Mouse (Mus musculus) forebrain, embryonic 13.5 days (tissue): ENCODE measurements around the gene Nos1ap. TPM values are rescaled to one million over a fixed set of nuclear protein-coding genes. Genes with fewer than 3 reads are reported as not detected.

Source experiments
- ATAC-seq: fragments of 200-750 bp; cut with Nextera tagmentation; 2 replicates; pipeline ENCODE4 v1.8.0; 2017
- H3K27ac ChIP-seq: fragments of 300-500 bp; sonication (generic); 2 replicates; pipeline ENCODE4 v1.5.1; 2015; ENCODE audit warnings: inconsistent platforms, mild to moderate bottlenecking, moderate library complexity
- H3K27me3 ChIP-seq: fragments of 300-500 bp; sonication (generic); 2 replicates; pipeline ENCODE4 v1.6.1; 2015; ENCODE audit warnings: mild to moderate bottlenecking, inconsistent platforms
- H3K36me3 ChIP-seq: fragments of 300-500 bp; sonication (generic); 2 replicates; pipeline ENCODE4 v1.6.1; 2015; ENCODE audit warnings: mild to moderate bottlenecking, inconsistent platforms; ENCODE audit not compliant: poor library complexity, severe bottlenecking
- H3K4me1 ChIP-seq: fragments of 300-500 bp; sonication (generic); 2 replicates; pipeline ENCODE4 v1.6.1; 2015; ENCODE audit warnings: inconsistent platforms
- H3K4me2 ChIP-seq: fragments of 300-500 bp; sonication (generic); 2 replicates; pipeline ENCODE4 v1.6.1; 2015; ENCODE audit warnings: inconsistent platforms, mild to moderate bottlenecking, moderate library complexity
- H3K4me3 ChIP-seq: fragments of 300-500 bp; sonication (generic); 2 replicates; pipeline ENCODE4 v1.5.1; 2015; ENCODE audit warnings: mild to moderate bottlenecking, inconsistent platforms
- H3K9ac ChIP-seq: fragments of 300-500 bp; sonication (generic); 2 replicates; pipeline ENCODE4 v1.6.1; 2015; ENCODE audit warnings: mild to moderate bottlenecking, inconsistent platforms
- H3K9me3 ChIP-seq: fragments of 300-500 bp; sonication (generic); replicated peaks from 2 replicates; pipeline ENCODE4 v1.6.1; 2016; ENCODE audit warnings: inconsistent platforms
- WGBS: fragments of 180-500 bp; shearing (Covaris S2); methylation state at CpG from one replicate; pipeline ENCODE4 v1.1.7; 2015; 5-methylcytosine and 5-hydroxymethylcytosine counted together
- polyA plus RNA-seq: library from polyadenylated mRNA; unstranded; fragments of >200 nt; fragmentation: Nextera tagmentation; extraction: Ambion mirVana; gene quantifications from 2 replicates; pipeline ENCODE4 v1.2.1, GENCODE M21; 2015

The Nos1ap gene
- polyA plus RNA-seq, 1 experiment from 2014 or later = 21.0 TPM

GRCm38 (mm10) chr1:170496221-170496620 is 93.4 kb downstream of the Nos1ap start:
- Histone ChIP-seq H3K4me1 (peaks cover 16% of the 10 kb centered on the region), H3K27ac (no peak overlapping the region), H3K9ac (no peak overlapping the region), H3K27me3 (no peaks in the 10 kb centered on the region), H3K36me3 (no peaks in the 10 kb centered on the region), H3K4me2 (no peak overlapping the region), H3K4me3 (no peak overlapping the region), H3K9me3 (no peaks in the 10 kb centered on the region)
- no peak for ATAC-seq
- WGBS = 96% methylated on average over 8 of the region's 8 CpGs

GRCm38 (mm10) chr1:170495538-170496183 is 94.0 kb downstream of the Nos1ap start:
- no peak for ATAC-seq
- H3K4me1 ChIP-seq = peaks cover 16% of the 10 kb centered on the region

GRCm38 (mm10) chr1:170492527-170492926 is 97.1 kb downstream of the Nos1ap start:
- peaks cover 30% of the 10 kb centered on the region for H3K4me1 ChIP-seq
- no peak for ATAC-seq
- H3K4me2 ChIP-seq = no peak overlapping the region
- H3K27ac ChIP-seq = no peak overlapping the region
- H3K4me3 ChIP-seq = no peak overlapping the region
- no peak overlapping the region for H3K9ac ChIP-seq
- no peaks in the 10 kb centered on the region for H3K36me3 ChIP-seq
- H3K27me3 ChIP-seq = no peaks in the 10 kb centered on the region
- no peaks in the 10 kb centered on the region for H3K9me3 ChIP-seq
- 48% methylated on average over 2 of the region's 2 CpGs for WGBS

More at GRCm38 (mm10) chr1:170495538-170496183, 94.0 kb downstream of the Nos1ap start:
- H3K4me2 ChIP-seq = no peak overlapping the region
- 74% methylated on average over 13 of the region's 13 CpGs for WGBS
- H3K27me3 ChIP-seq = no peaks in the 10 kb centered on the region
- H3K9me3 ChIP-seq = no peaks in the 10 kb centered on the region
- no peak overlapping the region for H3K4me3 ChIP-seq
- H3K27ac ChIP-seq = no peak overlapping the region
- no peak overlapping the region for H3K9ac ChIP-seq
- no peaks in the 10 kb centered on the region for H3K36me3 ChIP-seq

DNA sequence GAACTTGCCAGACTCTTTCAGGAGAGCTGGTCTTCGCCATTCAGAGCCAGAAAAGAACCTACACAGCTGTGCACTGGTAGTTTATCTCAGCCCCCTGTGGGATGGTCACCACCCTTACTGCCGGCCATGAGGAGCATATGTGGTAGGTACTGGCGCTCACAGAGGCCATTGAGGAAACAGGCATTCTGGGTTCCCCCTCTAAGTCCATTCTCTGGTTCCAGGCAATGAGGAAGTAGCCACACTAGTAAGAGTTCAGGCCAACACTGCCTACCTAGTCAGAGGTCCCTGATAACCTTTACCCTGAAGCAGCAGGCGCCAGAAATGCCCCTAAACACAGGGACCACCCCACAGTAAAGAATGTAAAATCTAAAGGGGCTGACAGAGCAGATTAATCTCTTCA is 97.6 kb downstream of the Nos1ap start:
- ATAC-seq = no peak
- WGBS = 76% methylated on average over 4 of the region's 4 CpGs

DNA sequence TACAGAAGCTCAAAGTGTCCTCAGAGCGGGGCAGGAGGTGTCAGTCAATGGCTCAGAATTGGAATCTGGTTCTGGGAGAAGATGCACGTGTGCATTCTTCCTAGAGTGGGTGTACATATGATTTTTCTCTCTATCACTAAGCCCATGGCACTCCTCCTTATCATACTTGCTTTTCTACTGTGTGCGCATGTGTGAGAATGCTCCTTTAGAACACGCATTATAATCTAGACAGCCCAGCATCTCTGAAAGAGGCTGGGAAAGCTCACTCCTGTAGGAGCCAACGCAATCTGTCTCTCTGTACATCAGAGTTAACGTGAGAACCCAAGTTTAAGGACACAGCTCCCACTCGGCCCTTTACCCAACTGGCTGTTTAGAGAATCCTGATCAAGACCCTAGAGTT is 99.7 kb downstream of the Nos1ap start:
- H3K27ac ChIP-seq = no peak overlapping the region
- H3K27me3 ChIP-seq = no peaks in the 10 kb centered on the region
- peaks cover 36% of the 10 kb centered on the region for H3K4me1 ChIP-seq
- no peak overlapping the region for H3K4me3 ChIP-seq
- H3K4me2 ChIP-seq = no peak overlapping the region
- no peaks in the 10 kb centered on the region for H3K36me3 ChIP-seq
- 85% methylated on average over 7 of the region's 7 CpGs for WGBS
- no peak; the same call in 1 of the 2 replicates for ATAC-seq
- H3K9me3 ChIP-seq = no peaks in the 10 kb centered on the region
- no peak overlapping the region for H3K9ac ChIP-seq

More for the DNA sequence above, 97.6 kb downstream of the Nos1ap start:
- H3K4me2 ChIP-seq = no peak overlapping the region
- H3K27ac ChIP-seq = no peak overlapping the region
- H3K9me3 ChIP-seq = no peaks in the 10 kb centered on the region
- H3K4me3 ChIP-seq = no peak overlapping the region
- H3K9ac ChIP-seq = no peak overlapping the region
- no peaks in the 10 kb centered on the region for H3K36me3 ChIP-seq
- peaks cover 35% of the 10 kb centered on the region for H3K4me1 ChIP-seq
- H3K27me3 ChIP-seq = no peaks in the 10 kb centered on the region

DNA sequence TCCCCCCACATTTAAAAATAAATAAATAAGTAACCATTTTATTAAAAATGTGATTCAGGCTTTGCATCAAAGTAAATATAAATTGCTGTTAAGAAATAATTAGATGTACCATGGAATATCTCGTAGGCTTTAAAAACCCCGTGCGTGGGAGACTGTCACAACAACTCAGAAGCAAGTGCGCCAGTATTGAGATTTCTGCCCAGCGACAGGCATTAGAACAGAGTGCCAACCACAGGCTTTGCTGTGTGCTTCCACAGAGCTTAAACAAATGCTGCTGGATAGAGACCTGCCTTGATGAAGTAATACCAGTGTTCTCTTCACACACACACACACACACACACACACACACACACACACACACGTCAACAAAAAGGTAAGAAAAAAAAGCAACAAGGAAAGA is 100.2 kb downstream of the Nos1ap start:
- H3K9ac ChIP-seq = no peak overlapping the region
- H3K9me3 ChIP-seq = no peaks in the 10 kb centered on the region
- H3K36me3 ChIP-seq = no peaks in the 10 kb centered on the region
- no peak overlapping the region for H3K4me2 ChIP-seq
- no peak overlapping the region for H3K27ac ChIP-seq
- no peaks in the 10 kb centered on the region for H3K27me3 ChIP-seq
- peaks cover 36% of the 10 kb centered on the region for H3K4me1 ChIP-seq
- 74% methylated on average over 6 of the region's 6 CpGs for WGBS
- peak; percentile 52; the same call in 1 of the 2 replicates for ATAC-seq
- no peak overlapping the region for H3K4me3 ChIP-seq

DNA sequence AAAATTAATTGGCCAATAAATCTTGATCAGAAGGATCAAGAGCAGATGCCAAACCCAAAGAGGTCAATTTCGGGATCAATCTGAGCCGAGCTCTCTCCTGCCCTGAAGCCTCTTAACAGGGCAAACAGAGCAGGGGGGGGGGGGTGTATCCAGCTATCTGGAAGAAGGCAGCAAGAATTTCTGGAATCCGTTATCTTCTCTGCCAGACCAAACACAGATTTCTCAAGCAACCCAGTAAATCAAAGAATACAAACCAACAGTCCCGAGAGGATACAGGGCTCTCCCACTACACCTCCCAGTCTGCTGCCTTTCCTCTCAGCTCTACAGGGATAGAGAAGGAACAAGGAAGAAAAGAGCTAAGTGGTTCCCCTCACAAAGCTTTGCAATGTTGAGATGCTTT is 104.5 kb downstream of the Nos1ap start:
- no peaks in the 10 kb centered on the region for H3K36me3 ChIP-seq
- no peak overlapping the region for H3K9ac ChIP-seq
- peaks cover 29% of the 10 kb centered on the region for H3K4me1 ChIP-seq
- H3K27ac ChIP-seq = peak overlapping the region; percentile 7; the same call in 1 of the 2 replicates
- ATAC-seq = no peak
- no peaks in the 10 kb centered on the region for H3K9me3 ChIP-seq
- H3K27me3 ChIP-seq = no peaks in the 10 kb centered on the region
- no peak overlapping the region for H3K4me3 ChIP-seq
- H3K4me2 ChIP-seq = no peak overlapping the region
- 62% methylated on average over 4 of the region's 4 CpGs for WGBS

DNA sequence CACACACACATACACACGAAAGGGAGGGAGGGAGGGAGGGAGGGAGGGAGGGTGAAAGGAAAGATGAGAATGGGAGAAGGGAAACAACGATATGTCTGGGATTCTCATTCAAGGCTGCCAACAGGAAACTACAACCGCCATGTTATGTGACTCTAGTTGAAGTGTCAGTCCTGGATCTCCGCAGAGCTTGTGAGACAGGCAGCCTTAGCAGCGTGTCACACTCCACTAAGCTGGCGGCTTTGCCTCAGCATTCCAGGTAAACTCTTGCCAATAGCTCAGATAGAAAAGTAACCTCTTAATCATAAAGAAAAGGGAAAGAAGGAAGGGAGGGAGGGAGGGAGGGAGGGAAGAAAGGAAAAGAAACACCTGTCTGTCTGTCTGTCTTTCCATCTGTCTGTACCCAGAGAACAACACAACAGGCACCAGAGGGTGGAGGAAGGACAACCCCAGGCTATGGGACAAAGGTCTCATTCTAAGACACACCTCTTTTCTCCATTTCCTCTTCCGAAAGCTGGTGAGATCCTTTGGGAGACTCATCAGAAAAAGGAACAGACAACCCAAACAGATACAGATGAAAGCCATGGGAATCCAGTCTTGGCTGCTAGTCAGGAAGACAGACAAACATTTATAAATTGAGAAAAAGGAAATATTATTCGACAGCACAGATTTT is 107.3 kb downstream of the Nos1ap start:
- Histone ChIP-seq H3K27me3 (no peaks in the 10 kb centered on the region), H3K4me3 (no peak overlapping the region), H3K36me3 (no peaks in the 10 kb centered on the region), H3K27ac (no peak overlapping the region), H3K9me3 (no peaks in the 10 kb centered on the region), H3K9ac (no peak overlapping the region), H3K4me1 (peaks cover 43% of the 10 kb centered on the region), H3K4me2 (no peak overlapping the region)
- WGBS = 84% methylated on average over 7 of the region's 8 CpGs
- ATAC-seq = no peak

DNA sequence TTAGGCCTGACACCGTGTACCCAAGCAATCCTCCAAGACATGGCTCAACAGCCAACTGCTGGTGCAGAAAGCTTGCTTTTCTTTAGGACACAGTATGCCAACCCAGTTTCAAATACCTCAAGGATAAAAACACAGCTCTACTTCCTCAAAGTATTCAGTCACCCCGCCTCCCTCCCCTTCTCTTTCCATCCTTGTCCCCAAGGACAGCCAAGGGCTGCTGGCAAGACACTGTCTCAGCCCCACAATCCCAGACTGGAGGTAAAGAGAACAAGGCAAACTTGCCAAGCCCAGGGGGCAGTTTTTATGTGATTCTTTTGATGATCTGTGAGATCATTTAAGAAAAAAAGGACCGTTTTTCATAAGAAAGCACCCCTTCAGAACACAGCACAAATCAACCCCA is 108.6 kb downstream of the Nos1ap start:
- no peak overlapping the region for H3K27ac ChIP-seq
- no peaks in the 10 kb centered on the region for H3K9me3 ChIP-seq
- H3K36me3 ChIP-seq = no peaks in the 10 kb centered on the region
- peaks cover 44% of the 10 kb centered on the region for H3K4me1 ChIP-seq
- no peak overlapping the region for H3K4me2 ChIP-seq
- no peak overlapping the region for H3K4me3 ChIP-seq
- no peaks in the 10 kb centered on the region for H3K27me3 ChIP-seq
- WGBS = 72% methylated on average over 3 of the region's 3 CpGs
- H3K9ac ChIP-seq = no peak overlapping the region
- ATAC-seq = no peak

GRCm38 (mm10) chr1:170479458-170479798 is 110.2 kb downstream of the Nos1ap start:
- ATAC-seq = no peak

DNA sequence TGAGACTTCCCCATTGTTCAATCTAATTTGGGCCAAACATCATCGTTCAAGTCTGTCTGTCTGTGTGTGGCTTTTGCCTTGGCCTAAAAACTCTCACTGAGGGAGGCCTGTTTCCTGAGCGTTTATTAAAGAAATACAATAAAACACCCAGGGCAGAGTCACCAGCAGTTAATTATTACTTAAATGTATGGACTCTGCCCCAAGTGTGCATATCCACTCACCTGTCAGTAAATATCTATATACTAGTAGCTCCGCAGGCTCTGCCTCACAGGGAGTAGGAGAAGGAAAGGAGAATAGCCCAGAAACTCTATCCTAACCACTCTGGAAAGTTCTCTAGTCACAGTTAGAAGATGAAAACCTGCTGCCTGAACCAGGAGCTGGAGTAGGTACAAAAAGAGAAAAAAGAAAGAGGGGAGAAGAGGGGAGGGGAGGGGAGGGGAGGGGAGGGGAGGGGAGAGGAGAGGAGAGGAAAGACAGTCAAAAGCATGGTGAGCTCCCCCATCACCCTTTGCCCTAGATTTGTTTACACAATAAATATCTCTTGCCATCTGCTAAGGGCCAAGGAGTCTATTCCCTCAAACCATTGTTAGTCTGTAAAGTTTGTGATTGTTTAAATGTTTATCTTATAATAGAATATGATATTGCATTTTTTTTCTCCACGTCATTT is 110.7 kb downstream of the Nos1ap start:
- H3K27me3 ChIP-seq = no peaks in the 10 kb centered on the region
- no peak overlapping the region for H3K9ac ChIP-seq
- H3K4me2 ChIP-seq = no peak overlapping the region
- no peaks in the 10 kb centered on the region for H3K9me3 ChIP-seq
- no peaks in the 10 kb centered on the region for H3K36me3 ChIP-seq
- ATAC-seq = no peak
- H3K4me3 ChIP-seq = no peak overlapping the region
- WGBS = 58% methylated on average over 4 of the region's 4 CpGs
- peak overlapping the region; percentile 83; the same call in 1 of the 2 replicates for H3K27ac ChIP-seq
- peaks cover 44% of the 10 kb centered on the region for H3K4me1 ChIP-seq

More at GRCm38 (mm10) chr1:170479458-170479798, 110.2 kb downstream of the Nos1ap start:
- H3K9me3 ChIP-seq = no peaks in the 10 kb centered on the region
- 17% methylated on average over 3 of the region's 3 CpGs for WGBS
- no peak overlapping the region for H3K4me3 ChIP-seq
- H3K36me3 ChIP-seq = no peaks in the 10 kb centered on the region
- H3K27ac ChIP-seq = no peak overlapping the region
- H3K9ac ChIP-seq = no peak overlapping the region
- no peaks in the 10 kb centered on the region for H3K27me3 ChIP-seq
- no peak overlapping the region for H3K4me2 ChIP-seq
- H3K4me1 ChIP-seq = peaks cover 44% of the 10 kb centered on the region
